Mouse (Mus musculus) G1E (cell line): Measurements from ENCODE around the gene Pid1. TPM values are rescaled to one million over a fixed set of nuclear protein-coding genes. Genes with fewer than 3 reads are reported as not detected.

Source experiments
- ATAC-seq: 2 replicates; pipeline ENCODE4 v1.8.0; 2016; ENCODE audit warnings: mild to moderate bottlenecking; ENCODE audit not compliant: insufficient number of reproducible peaks, poor library complexity, low FRiP score, severe bottlenecking; ENCODE audit errors: extremely low read depth
- DNase-seq: peaks from one replicate; pipeline ENCODE4 v3.0.0; 2012; ENCODE audit warnings: low spot score
- H3K27me3 ChIP-seq: 2 replicates; pipeline ENCODE4 v1.6.1; 2012; ENCODE audit warnings: mild to moderate bottlenecking, low read length, inconsistent platforms; ENCODE audit not compliant: insufficient read depth
- H3K36me3 ChIP-seq: replicated peaks from 2 replicates; pipeline ENCODE3; 2012; ENCODE audit warnings: mild to moderate bottlenecking, inconsistent platforms
- H3K4me1 ChIP-seq: 2 replicates; pipeline ENCODE4 v1.6.1; 2012; ENCODE audit warnings: low read depth, low read length, inconsistent platforms, mixed read lengths; ENCODE audit not compliant: insufficient read depth
- H3K4me3 ChIP-seq: 2 replicates; pipeline ENCODE4 v1.5.1; 2012; ENCODE audit warnings: low read depth, mild to moderate bottlenecking, inconsistent platforms, low read length, moderate library complexity, mixed read lengths
- H3K9me3 ChIP-seq: replicated peaks from 2 replicates; pipeline ENCODE4 v1.6.1; 2012; ENCODE audit warnings: inconsistent platforms
- CTCF ChIP-seq: IDR thresholded peaks from 2 replicates; pipeline ENCODE4 v1.5.1; 2012; ENCODE audit warnings: low read depth, low read length, inconsistent platforms, mixed read lengths
- GATA1 ChIP-seq: IDR thresholded peaks from 2 replicates; pipeline ENCODE4 v1.6.1; 2012; ENCODE audit warnings: borderline replicate concordance, low read length, inconsistent platforms, mixed read lengths
- GATA2 ChIP-seq: IDR thresholded peaks from 2 replicates; pipeline ENCODE4 v1.6.1; 2012; ENCODE audit warnings: low read depth, low read length, inconsistent platforms, borderline replicate concordance
- POLR2AphosphoS5 ChIP-seq: IDR thresholded peaks from 2 replicates; pipeline ENCODE4 v1.6.1; 2012; ENCODE audit warnings: low read depth, low read length, inconsistent platforms; ENCODE audit not compliant: insufficient replicate concordance
- TAL1 ChIP-seq: conservative IDR thresholded peaks from 2 replicates; pipeline ENCODE4 v1.6.1; 2012; ENCODE audit warnings: low read depth, low read length, inconsistent platforms, mixed read lengths
- polyA plus RNA-seq: library from polyadenylated mRNA; stranded (reverse); fragments of >175 nt; gene quantifications from 2 replicates; pipeline ENCODE4 v1.2.3, GENCODE M21; 2012
- total RNA-seq, 2 experiments: library from RNA; stranded (forward) in 1 of 2; stranded (reverse) in 1 of 2; fragments of 200-1000 nt in 1 of 2; fragments of >200 nt in 1 of 2; fragmentation: Nextera tagmentation in 1 of 2; gene quantifications; 2 replicates each; pipeline ENCODE4 v1.2.3; 2014 to 2017

The Pid1 gene
- total and polyA plus RNA-seq, 3 experiments: 0.33 TPM; not detected in 2

DNA sequence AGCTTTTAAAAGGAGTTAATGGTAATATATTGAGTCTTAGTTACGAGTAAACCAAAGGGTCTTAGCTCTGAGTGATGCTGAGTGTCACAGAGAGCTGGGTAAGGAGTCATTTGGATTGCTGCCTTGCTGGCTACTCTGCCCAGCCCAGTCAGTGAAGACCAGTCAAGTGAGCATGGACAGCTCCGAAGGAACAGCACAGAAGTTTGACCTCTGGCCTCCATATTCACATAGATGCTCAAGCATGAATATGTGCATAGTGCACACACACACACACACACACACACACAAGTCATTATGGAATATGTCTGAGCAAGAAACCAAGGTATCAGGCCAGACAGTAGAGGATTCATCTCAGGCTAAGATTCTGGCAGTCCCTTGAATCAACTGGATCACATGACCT lies 244.7 kb downstream of the Pid1 start:
- ATAC-seq: no peak
- no peak for DNase-seq
- Histone ChIP-seq H3K36me3 (no peaks in the 10 kb centered on the region), H3K9me3 (peaks cover 28% of the 10 kb centered on the region), H3K27me3 (no peaks in the 10 kb centered on the region), H3K4me1 (no peaks in the 10 kb centered on the region), H3K4me3 (no peak overlapping the region)
- TF ChIP-seq POLR2AphosphoS5: no peak
- TF ChIP-seq CTCF: no peak
- TF ChIP-seq TAL1: no peak
- TF ChIP-seq GATA2: no peak
- TF ChIP-seq GATA1: no peak

DNA sequence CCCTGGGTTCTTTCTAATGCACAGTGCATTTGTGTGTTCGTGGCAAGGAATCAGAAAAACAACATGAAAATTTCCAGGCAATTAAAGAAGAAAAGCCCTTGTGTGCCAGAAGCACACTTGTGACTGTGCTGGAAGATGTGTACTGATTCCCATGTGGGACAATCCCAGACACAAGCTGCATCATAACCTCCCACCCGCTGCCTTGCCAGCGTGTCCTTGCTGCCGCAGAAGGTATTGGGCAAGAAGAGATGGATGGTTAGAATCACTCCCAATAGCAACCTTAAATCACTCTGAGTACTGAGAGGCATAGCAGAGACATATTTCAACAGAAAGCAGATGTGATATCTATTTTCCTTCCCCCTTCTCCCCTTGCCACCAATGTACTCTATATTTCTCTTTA lies 257.2 kb downstream of the Pid1 start:
- H3K4me1 ChIP-seq: no peaks in the 10 kb centered on the region
- H3K27me3 ChIP-seq: no peaks in the 10 kb centered on the region
- H3K36me3 ChIP-seq: no peaks in the 10 kb centered on the region
- H3K4me3 ChIP-seq: no peak overlapping the region
- no peak for TF ChIP-seq GATA1
- no peak for TF ChIP-seq CTCF
- no peak for TF ChIP-seq TAL1
- no peak for TF ChIP-seq GATA2
- no peak for TF ChIP-seq POLR2AphosphoS5
- no peak for DNase-seq
- ATAC-seq: no peak
- peaks cover 33% of the 10 kb centered on the region for H3K9me3 ChIP-seq

DNA sequence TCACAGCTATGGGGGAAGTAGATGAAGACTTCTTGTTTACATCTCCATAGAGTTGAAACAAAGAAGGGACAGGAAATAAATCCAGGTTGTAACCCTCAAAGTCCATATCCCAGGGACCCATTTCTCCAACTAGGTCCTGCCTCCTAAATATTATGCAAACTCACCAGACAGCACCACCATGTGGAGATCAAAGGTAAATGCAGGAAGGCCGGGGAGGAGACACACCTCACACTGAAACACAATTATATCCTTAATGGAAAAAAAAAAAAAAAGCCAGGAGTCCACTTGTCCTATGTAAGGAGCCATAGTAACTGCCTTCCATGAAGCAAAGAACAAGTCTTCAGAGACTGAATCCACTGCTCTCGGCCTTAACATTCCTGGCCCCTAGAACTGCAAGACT lies 261.9 kb downstream of the Pid1 start:
- DNase-seq: no peak
- ATAC-seq: no peak
- TF ChIP-seq CTCF (no peak), POLR2AphosphoS5 (no peak), TAL1 (no peak), GATA2 (no peak), GATA1 (no peak)

DNA sequence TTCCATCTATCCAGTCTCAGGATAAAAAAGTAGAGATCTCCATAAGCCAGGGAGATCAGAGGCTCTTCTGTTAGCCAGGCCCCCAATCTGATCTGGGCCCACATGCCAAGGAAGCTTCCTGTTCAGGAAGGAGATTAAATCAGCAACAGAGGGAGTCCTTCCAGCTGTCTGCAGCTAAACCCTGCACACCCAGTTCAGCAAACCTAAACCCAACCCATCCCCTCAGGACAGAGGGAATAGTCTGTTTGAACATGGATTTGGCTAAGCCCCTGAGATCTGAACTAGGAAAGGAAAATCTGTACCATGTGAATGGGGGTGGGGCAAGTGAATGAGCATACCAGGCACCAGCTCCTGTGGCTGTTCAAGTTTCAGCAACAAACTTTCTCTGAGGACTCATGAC lies 266.6 kb downstream of the Pid1 start:
- ATAC-seq (no peak), DNase-seq (no peak)
- TF ChIP-seq GATA1 (no peak), GATA2 (no peak), TAL1 (no peak), POLR2AphosphoS5 (no peak), CTCF (no peak)
- H3K9me3 ChIP-seq: peaks cover 49% of the 10 kb centered on the region
- no peaks in the 10 kb centered on the region for H3K36me3 ChIP-seq
- H3K27me3 ChIP-seq: no peaks in the 10 kb centered on the region
- no peak overlapping the region for H3K4me3 ChIP-seq
- no peaks in the 10 kb centered on the region for H3K4me1 ChIP-seq

More for the DNA sequence above, 261.9 kb downstream of the Pid1 start:
- no peak overlapping the region for H3K4me3 ChIP-seq
- no peaks in the 10 kb centered on the region for H3K36me3 ChIP-seq
- no peaks in the 10 kb centered on the region for H3K4me1 ChIP-seq
- H3K27me3 ChIP-seq: no peaks in the 10 kb centered on the region
- peaks cover 52% of the 10 kb centered on the region for H3K9me3 ChIP-seq

DNA sequence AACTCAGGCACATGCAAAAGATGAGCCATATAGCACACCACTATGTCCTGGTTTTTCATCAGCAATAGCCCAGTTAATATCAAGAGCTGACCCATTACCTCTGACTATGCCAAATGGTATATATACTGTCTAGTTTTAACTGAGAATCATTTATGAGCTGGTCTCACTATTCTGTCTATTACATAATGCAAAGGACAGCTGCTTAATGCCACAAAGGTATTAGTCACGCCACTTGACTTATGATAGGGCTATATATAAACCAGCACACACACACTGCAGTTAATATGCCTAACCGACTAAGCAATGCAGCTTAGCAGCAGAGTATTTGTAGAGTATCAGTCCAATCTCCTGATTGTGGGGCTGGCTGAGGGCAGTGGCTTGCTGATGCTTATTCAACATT lies 270.7 kb downstream of the Pid1 start:
- TF ChIP-seq TAL1 (no peak), POLR2AphosphoS5 (no peak), GATA2 (no peak), GATA1 (no peak), CTCF (no peak)
- Histone ChIP-seq H3K4me3 (no peak overlapping the region), H3K4me1 (no peaks in the 10 kb centered on the region)

DNA sequence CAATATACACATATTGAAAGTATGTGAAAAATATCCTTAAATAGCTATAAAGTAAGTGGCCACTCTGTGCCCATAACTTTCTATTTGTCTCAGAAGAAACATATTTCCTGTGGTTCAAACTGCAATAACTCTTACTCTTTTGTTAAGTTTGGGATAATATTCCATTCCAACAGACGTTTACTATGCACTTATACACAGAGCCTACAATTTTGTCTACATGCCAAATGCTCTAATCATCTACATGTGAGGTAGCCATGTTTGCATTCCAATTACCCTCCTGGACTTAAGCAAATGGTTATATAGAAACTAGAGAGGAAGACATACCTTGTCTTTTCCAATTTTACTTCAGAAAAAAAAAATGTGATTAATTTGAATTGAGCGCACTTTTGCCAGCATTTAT lies 274.3 kb downstream of the Pid1 start:
- DNase-seq (no peak), ATAC-seq (no peak)
- H3K36me3 ChIP-seq: no peaks in the 10 kb centered on the region
- TF ChIP-seq CTCF: no peak
- no peak for TF ChIP-seq GATA2
- no peak for TF ChIP-seq GATA1
- TF ChIP-seq TAL1: no peak
- no peak for TF ChIP-seq POLR2AphosphoS5
- H3K9me3 ChIP-seq: peaks cover 20% of the 10 kb centered on the region
- no peak overlapping the region for H3K4me3 ChIP-seq
- H3K4me1 ChIP-seq: no peaks in the 10 kb centered on the region
- H3K27me3 ChIP-seq: no peaks in the 10 kb centered on the region

More for the DNA sequence above, 270.7 kb downstream of the Pid1 start:
- no peaks in the 10 kb centered on the region for H3K36me3 ChIP-seq
- no peaks in the 10 kb centered on the region for H3K27me3 ChIP-seq
- DNase-seq (no peak), ATAC-seq (no peak)
- peaks cover 38% of the 10 kb centered on the region for H3K9me3 ChIP-seq

DNA sequence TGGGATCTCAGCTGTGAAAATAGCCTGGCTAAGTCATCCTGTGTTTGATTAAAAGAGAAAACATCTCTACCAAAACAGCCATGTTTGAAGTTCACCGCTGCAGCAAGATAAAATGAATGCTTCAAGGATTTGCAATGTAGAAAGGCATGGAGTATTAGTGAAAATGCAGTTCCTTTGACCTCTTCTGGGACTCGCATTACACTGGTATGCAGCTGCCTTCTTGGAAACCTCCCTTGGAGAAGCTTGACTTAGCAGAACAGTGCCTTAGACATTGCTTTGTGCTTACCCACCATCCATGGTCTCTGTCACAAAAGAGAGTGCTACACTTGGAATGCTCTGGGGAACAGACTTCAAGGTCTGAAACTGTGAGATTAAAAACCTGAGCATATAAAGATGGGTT lies 276.0 kb downstream of the Pid1 start:
- no peak for ATAC-seq
- Histone ChIP-seq H3K4me1 (no peaks in the 10 kb centered on the region), H3K27me3 (no peaks in the 10 kb centered on the region), H3K4me3 (no peak overlapping the region), H3K36me3 (no peaks in the 10 kb centered on the region), H3K9me3 (peaks cover 16% of the 10 kb centered on the region)
- DNase-seq: no peak
- TF ChIP-seq GATA1 (no peak), TAL1 (no peak), POLR2AphosphoS5 (no peak), GATA2 (no peak), CTCF (no peak)

DNA sequence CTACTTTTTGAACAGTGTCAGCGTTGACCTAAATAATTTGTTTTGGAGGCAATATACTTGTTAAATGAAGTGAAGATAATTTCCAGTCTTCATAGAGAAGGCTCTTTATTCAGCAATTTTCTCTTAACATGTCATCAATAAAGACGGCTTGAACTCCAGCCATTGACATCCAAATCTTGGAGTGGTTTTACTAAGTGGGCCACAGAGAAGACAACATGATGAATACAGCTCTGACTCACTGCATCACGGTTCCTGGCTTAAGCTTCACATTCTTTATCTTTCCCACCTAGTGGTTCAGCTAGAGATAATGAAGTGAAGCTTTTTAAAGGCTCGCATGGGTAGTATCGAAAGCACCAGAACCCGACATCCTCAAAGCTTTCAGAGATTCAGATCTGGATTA lies 276.7 kb downstream of the Pid1 start:
- no peaks in the 10 kb centered on the region for H3K27me3 ChIP-seq
- no peak overlapping the region for H3K4me3 ChIP-seq
- H3K36me3 ChIP-seq: no peaks in the 10 kb centered on the region
- H3K4me1 ChIP-seq: no peaks in the 10 kb centered on the region
- peaks cover 13% of the 10 kb centered on the region for H3K9me3 ChIP-seq
- ATAC-seq (no peak), DNase-seq (no peak)
- TF ChIP-seq POLR2AphosphoS5 (no peak), GATA1 (no peak), GATA2 (no peak), CTCF (no peak), TAL1 (no peak)
